Mouse (Mus musculus): ENCODE data around the gene Stpg4. TPM values are rescaled to one million over a fixed set of nuclear protein-coding genes. Genes with fewer than 3 reads are reported as not detected.

Stpg4 gene
- polyA plus RNA-seq, 1 experiment from 2014 or later = not detected

- H3K4me3 ChIP-seq (replicated peaks; ENCODE audit: low read length) = no peak overlapping the region
- 84% methylated on average over 7 of the region's 7 CpGs for WGBS
- peaks cover 2% of the 10 kb centered on the region; the same call in 1 of the 2 replicates for H3K4me1 ChIP-seq (replicated peaks; ENCODE audit: control insufficient read depth, insufficient read depth, low read length)
- no peak overlapping the region for H3K4me2 ChIP-seq (ENCODE audit: low read length)
- H3K27me3 ChIP-seq (replicated peaks; ENCODE audit: control insufficient read depth, insufficient read depth, low read length) = no peaks in the 10 kb centered on the region
- no peak for ATAC-seq
- no peaks in the 10 kb centered on the region for H3K36me3 ChIP-seq (ENCODE audit: control insufficient read depth, insufficient read depth)
- no peaks in the 10 kb centered on the region for H3K9me3 ChIP-seq (ENCODE audit: control insufficient read depth, low read length)
- no peak overlapping the region for H3K9ac ChIP-seq (replicated peaks; ENCODE audit: low read depth, low read length)
- H3K27ac ChIP-seq (ENCODE audit: low read length) = no peak overlapping the region
Observed at GRCm38 (mm10) chr17:87453336-87453735, 25.8 kb upstream of the Stpg4 start.

GRCm38 (mm10) chr17:87448881-87449280, 21.3 kb upstream of the Stpg4 start:
- no peak overlapping the region for H3K9ac ChIP-seq (replicated peaks; ENCODE audit: low read depth, low read length)
- H3K4me2 ChIP-seq (ENCODE audit: low read length) = no peak overlapping the region
- H3K9me3 ChIP-seq (ENCODE audit: control insufficient read depth, low read length) = no peaks in the 10 kb centered on the region
- H3K4me3 ChIP-seq (replicated peaks; ENCODE audit: low read length) = no peak overlapping the region
- H3K4me1 ChIP-seq (replicated peaks; ENCODE audit: control insufficient read depth, insufficient read depth, low read length) = peaks cover 18% of the 10 kb centered on the region
- ATAC-seq = no peak
- H3K27me3 ChIP-seq (replicated peaks; ENCODE audit: control insufficient read depth, insufficient read depth, low read length) = no peaks in the 10 kb centered on the region
- 87% methylated on average over 8 of the region's 8 CpGs for WGBS
- H3K27ac ChIP-seq (ENCODE audit: low read length) = no peak overlapping the region
- H3K36me3 ChIP-seq (ENCODE audit: control insufficient read depth, insufficient read depth) = no peaks in the 10 kb centered on the region; the same call in 1 of the 2 replicates

DNA sequence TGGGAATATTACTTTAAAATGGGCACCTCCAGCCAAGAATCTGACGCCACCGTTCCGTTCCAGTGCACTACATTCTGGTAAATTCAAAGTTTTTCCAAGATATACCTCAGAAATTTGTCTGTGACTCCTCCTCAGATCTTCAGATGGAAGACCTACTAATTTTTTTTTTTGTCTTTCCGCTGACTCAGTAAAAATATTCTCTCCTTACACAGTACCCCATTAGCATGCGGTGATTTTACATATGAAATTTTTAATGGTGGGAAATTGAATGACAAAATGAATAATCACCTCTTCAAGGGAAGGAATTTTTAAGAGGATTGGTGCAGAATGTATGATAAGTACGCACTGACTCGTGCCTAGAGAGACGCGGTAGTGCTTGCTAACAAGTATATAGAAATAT, 20.8 kb upstream of the Stpg4 start:
- no peak for ATAC-seq
- Histone ChIP-seq H3K4me3 (replicated peaks; ENCODE audit: low read length) (no peak overlapping the region), H3K36me3 (ENCODE audit: control insufficient read depth, insufficient read depth) (no peaks in the 10 kb centered on the region; the same call in 1 of the 2 replicates), H3K27me3 (replicated peaks; ENCODE audit: control insufficient read depth, insufficient read depth, low read length) (no peaks in the 10 kb centered on the region), H3K9ac (replicated peaks; ENCODE audit: low read depth, low read length) (no peak overlapping the region), H3K27ac (ENCODE audit: low read length) (no peak overlapping the region), H3K4me1 (replicated peaks; ENCODE audit: control insufficient read depth, insufficient read depth, low read length) (peaks cover 23% of the 10 kb centered on the region), H3K9me3 (ENCODE audit: control insufficient read depth, low read length) (no peaks in the 10 kb centered on the region), H3K4me2 (ENCODE audit: low read length) (no peak overlapping the region)
- WGBS = 72% methylated on average over 9 of the region's 9 CpGs

GRCm38 (mm10) chr17:87447612-87448200, 20.2 kb upstream of the Stpg4 start:
- H3K4me2 ChIP-seq (ENCODE audit: low read length) = peak overlapping the region; percentile 72
- H3K9ac ChIP-seq (replicated peaks; ENCODE audit: low read depth, low read length) = peak overlapping the region; percentile 84
- no peaks in the 10 kb centered on the region for H3K27me3 ChIP-seq (replicated peaks; ENCODE audit: control insufficient read depth, insufficient read depth, low read length)
- H3K36me3 ChIP-seq (ENCODE audit: control insufficient read depth, insufficient read depth) = no peaks in the 10 kb centered on the region; the same call in 1 of the 2 replicates
- no peaks in the 10 kb centered on the region for H3K9me3 ChIP-seq (ENCODE audit: control insufficient read depth, low read length)
- H3K4me1 ChIP-seq (replicated peaks; ENCODE audit: control insufficient read depth, insufficient read depth, low read length) = peaks cover 28% of the 10 kb centered on the region
- H3K27ac ChIP-seq (ENCODE audit: low read length) = peak overlapping the region; percentile 99
- ATAC-seq = no peak
- H3K4me3 ChIP-seq (replicated peaks; ENCODE audit: low read length) = peak overlapping the region; percentile 93
- 20% methylated on average over 12 of the region's 12 CpGs for WGBS

GRCm38 (mm10) chr17:87446767-87447611, 19.4 kb upstream of the Stpg4 start, which contains the start of gene Calm2:
Gene Calm2, minus strand, starts transcription at chr17:87446935.
- no peaks in the 10 kb centered on the region for H3K9me3 ChIP-seq (ENCODE audit: control insufficient read depth, low read length)
- peak within 1 kb of the TSS; percentile 93 for H3K4me2 ChIP-seq (ENCODE audit: low read length)
- peak within 1 kb of the TSS; percentile 93 for H3K4me3 ChIP-seq (replicated peaks; ENCODE audit: low read length)
- under 1% methylated on average over 66 of the region's 69 CpGs for whole genome bisulfite sequencing
- ATAC-seq = peak; percentile 89
- peak within 1 kb of the TSS; percentile 99 for H3K27ac ChIP-seq (ENCODE audit: low read length)
- no peaks in the 10 kb centered on the region; the same call in 1 of the 2 replicates for H3K36me3 ChIP-seq (ENCODE audit: control insufficient read depth, insufficient read depth)
- peak within 1 kb of the TSS; percentile 100 for H3K9ac ChIP-seq (replicated peaks; ENCODE audit: low read depth, low read length)
- no peaks in the 10 kb centered on the region for H3K27me3 ChIP-seq (replicated peaks; ENCODE audit: control insufficient read depth, insufficient read depth, low read length)
- H3K4me1 ChIP-seq (replicated peaks; ENCODE audit: control insufficient read depth, insufficient read depth, low read length) = peaks cover 31% of the 10 kb centered on the region

DNA sequence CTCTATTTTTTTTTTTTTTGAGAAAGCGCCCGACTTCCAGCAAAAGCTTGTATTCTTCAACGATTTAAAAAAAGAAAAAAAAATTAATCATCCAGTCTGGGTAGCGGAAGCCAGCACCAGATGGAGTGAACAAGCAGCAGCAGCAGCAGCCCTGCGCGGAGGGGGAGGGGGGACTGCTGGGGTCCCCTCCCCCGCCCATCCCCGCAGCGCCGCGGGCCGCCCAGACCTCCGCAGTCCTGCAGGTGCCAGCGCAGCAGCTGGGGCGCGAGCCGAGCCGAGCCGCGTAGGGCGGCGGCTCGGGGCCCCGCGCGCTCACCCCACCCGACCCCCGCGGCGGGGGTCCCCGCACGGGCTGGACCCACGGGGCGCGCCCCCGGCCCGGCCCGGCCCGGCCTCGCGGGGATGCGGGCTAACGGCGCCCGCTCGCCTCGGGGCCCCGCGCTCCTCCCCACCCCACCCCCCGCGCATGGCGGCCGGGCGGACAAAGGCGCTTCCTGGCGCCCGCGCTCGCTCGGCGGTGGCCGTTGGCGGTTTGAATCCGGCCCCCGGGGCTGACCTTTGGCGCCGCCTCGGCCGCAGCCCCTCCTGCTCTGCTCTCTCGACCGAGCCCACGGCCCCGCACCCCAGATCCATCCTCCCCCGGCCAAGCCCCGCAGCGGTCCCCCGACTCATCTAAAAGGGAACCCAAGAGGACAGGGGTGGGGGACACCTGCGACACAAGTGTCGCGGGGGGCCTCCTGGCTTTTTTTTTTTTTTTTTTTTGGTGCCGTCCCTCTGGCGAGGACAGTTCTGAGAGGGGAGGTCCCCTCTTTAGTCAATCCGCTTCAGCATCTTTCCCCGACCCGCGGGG, 18.6 kb upstream of the Stpg4 start:
- H3K27ac ChIP-seq (ENCODE audit: low read length) = peak overlapping the region; percentile 99
- peak overlapping the region; percentile 93 for H3K4me2 ChIP-seq (ENCODE audit: low read length)
- H3K4me1 ChIP-seq (replicated peaks; ENCODE audit: control insufficient read depth, insufficient read depth, low read length) = peaks cover 36% of the 10 kb centered on the region
- no peaks in the 10 kb centered on the region for H3K27me3 ChIP-seq (replicated peaks; ENCODE audit: control insufficient read depth, insufficient read depth, low read length)
- H3K9me3 ChIP-seq (ENCODE audit: control insufficient read depth, low read length) = no peaks in the 10 kb centered on the region
- peak; percentile 76 for ATAC-seq
- H3K9ac ChIP-seq (replicated peaks; ENCODE audit: low read depth, low read length) = peak overlapping the region; percentile 100
- peak overlapping the region; percentile 93 for H3K4me3 ChIP-seq (replicated peaks; ENCODE audit: low read length)
- under 1% methylated on average over 61 of the region's 86 CpGs for WGBS
- peaks cover 2% of the 10 kb centered on the region for H3K36me3 ChIP-seq (ENCODE audit: control insufficient read depth, insufficient read depth)

DNA sequence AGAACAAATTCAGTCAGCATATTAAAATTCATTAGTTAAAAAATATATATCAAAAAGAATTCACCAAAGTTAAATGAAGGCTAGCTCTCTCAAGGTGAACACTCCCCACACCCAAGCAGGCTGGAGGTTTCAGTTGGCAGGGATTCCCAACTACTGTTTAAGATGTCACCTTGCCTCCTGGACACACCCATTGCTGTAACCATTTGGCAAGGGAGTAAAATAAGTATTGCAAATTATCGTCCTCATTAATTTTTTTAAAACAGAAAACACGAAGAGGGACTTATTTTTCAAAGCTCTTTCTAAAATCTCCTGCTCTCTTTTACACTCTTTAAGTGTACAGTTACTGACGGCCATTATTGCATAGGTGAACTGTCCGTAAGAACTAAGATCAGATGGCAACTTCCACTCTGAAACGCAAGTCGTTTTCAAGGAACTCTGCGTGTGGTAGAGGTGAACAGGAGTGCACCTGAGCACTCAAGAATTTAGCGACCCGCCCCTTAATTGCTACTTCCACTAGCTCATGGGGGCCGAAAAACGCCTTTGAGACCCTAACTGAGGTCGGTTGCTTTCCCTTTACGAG, 17.9 kb upstream of the Stpg4 start:
- H3K27me3 ChIP-seq (replicated peaks; ENCODE audit: control insufficient read depth, insufficient read depth, low read length) = no peaks in the 10 kb centered on the region
- no peaks in the 10 kb centered on the region for H3K9me3 ChIP-seq (ENCODE audit: control insufficient read depth, low read length)
- peak overlapping the region; percentile 99 for H3K27ac ChIP-seq (ENCODE audit: low read length)
- H3K9ac ChIP-seq (replicated peaks; ENCODE audit: low read depth, low read length) = peak overlapping the region; percentile 100
- H3K36me3 ChIP-seq (ENCODE audit: control insufficient read depth, insufficient read depth) = peaks cover 2% of the 10 kb centered on the region
- peak overlapping the region; percentile 93 for H3K4me2 ChIP-seq (ENCODE audit: low read length)
- no peak for ATAC-seq
- peaks cover 37% of the 10 kb centered on the region for H3K4me1 ChIP-seq (replicated peaks; ENCODE audit: control insufficient read depth, insufficient read depth, low read length)
- WGBS = 0% methylated on average over 13 of the region's 13 CpGs
- peak overlapping the region; percentile 93 for H3K4me3 ChIP-seq (replicated peaks; ENCODE audit: low read length)

DNA sequence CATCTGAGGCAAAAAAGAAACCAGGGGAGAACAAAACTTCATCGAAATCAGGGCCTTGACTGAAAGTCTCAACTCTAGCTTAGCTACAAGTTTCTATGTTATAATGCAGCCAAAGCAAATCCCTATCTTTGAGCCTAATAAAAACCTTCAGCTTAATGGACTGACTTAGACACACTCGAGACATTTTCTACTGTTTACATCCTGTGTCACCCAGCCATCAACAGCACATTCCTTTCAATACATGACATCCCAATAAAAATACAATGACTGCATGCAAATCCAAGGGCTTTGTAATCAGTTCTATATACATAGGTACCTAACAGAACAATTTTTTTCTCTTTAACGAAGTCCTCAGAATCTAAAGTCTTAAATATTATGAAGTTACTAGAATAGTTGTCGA, 17.2 kb upstream of the Stpg4 start:
- peak overlapping the region; percentile 39 for H3K4me3 ChIP-seq (replicated peaks; ENCODE audit: low read length)
- H3K9me3 ChIP-seq (ENCODE audit: control insufficient read depth, low read length) = no peaks in the 10 kb centered on the region
- no peaks in the 10 kb centered on the region for H3K27me3 ChIP-seq (replicated peaks; ENCODE audit: control insufficient read depth, insufficient read depth, low read length)
- no peak overlapping the region for H3K27ac ChIP-seq (ENCODE audit: low read length)
- H3K4me2 ChIP-seq (ENCODE audit: low read length) = peak overlapping the region; percentile 65
- 26% methylated on average over 4 of the region's 4 CpGs for WGBS
- ATAC-seq = no peak
- H3K36me3 ChIP-seq (ENCODE audit: control insufficient read depth, insufficient read depth) = peaks cover 2% of the 10 kb centered on the region
- H3K4me1 ChIP-seq (replicated peaks; ENCODE audit: control insufficient read depth, insufficient read depth, low read length) = peaks cover 41% of the 10 kb centered on the region
- H3K9ac ChIP-seq (replicated peaks; ENCODE audit: low read depth, low read length) = no peak overlapping the region; the same call in 1 of the 2 replicates
